Mouse (Mus musculus): ENCODE results near the gene Naa11. TPM values are rescaled to one million over a fixed set of nuclear protein-coding genes. Genes with fewer than 3 reads are reported as not detected.

Gene Naa11
- total and polyA plus RNA-seq, 2 experiments from 2014 or later = 0.04 TPM; not detected in 1

- no peak overlapping the region for H3K4me2 ChIP-seq (ENCODE audit: low read depth, low read length, poor library complexity, severe bottlenecking)
- no peak overlapping the region for H3K4me3 ChIP-seq (ENCODE audit: low read depth, low read length)
- H3K27ac ChIP-seq (ENCODE audit: low read depth, low read length) = no peak overlapping the region
- H3K27me3 ChIP-seq (ENCODE audit: insufficient read depth, low read length) = no peaks in the 10 kb centered on the region
- H3K36me3 ChIP-seq (ENCODE audit: insufficient read depth, low read length) = no peaks in the 10 kb centered on the region
- H3K4me1 ChIP-seq (ENCODE audit: insufficient read depth, low read length) = no peaks in the 10 kb centered on the region
- ATAC-seq (ENCODE audit: low FRiP score) (no peak), DNase-seq (ENCODE audit: low spot score) (peak; percentile 60)
- H3K9me3 ChIP-seq (ENCODE audit: low read length) = no peaks in the 10 kb centered on the region
- peak; percentile 65 for TF ChIP-seq CTCF (IDR thresholded peaks at IDR 0.05)
- WGBS = 67% methylated on average over 4 of the region's 4 CpGs
- H3K9ac ChIP-seq (replicated peaks; ENCODE audit: low read length, poor library complexity, severe bottlenecking) = no peak overlapping the region
Observed at GRCm38 (mm10) chr5:97359104-97359503, 33.1 kb downstream of the Naa11 start.

DNA sequence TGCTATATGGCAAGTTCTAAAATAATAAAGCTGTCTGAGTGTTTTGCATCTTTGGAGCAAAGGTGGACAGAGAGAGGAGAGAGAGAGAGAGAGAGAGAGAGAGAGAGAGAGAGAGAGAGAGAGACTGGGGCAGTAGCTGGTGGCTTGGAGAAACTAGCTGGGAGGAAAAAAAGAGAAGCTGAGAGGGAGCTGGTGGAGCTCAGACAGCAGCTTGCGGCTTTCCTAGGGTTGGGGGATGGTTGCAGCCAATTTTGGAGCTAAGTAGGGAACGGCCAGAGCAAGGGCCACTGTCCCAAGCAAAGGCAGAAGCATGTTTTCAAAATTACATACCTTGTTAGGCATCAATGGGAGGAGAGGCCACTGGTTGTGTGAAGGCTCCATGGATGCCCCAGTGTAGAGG, 36.0 kb downstream of the Naa11 start:
- TF ChIP-seq CTCF (IDR thresholded peaks at IDR 0.05) = no peak

GRCm38 (mm10) chr5:97355152-97355551, 37.0 kb downstream of the Naa11 start:
- no peak for TF ChIP-seq CTCF (IDR thresholded peaks at IDR 0.05)
- Histone ChIP-seq H3K9me3 (ENCODE audit: low read length) (no peaks in the 10 kb centered on the region), H3K36me3 (ENCODE audit: insufficient read depth, low read length) (no peaks in the 10 kb centered on the region), H3K4me1 (ENCODE audit: insufficient read depth, low read length) (no peaks in the 10 kb centered on the region), H3K27me3 (ENCODE audit: insufficient read depth, low read length) (no peaks in the 10 kb centered on the region), H3K4me2 (ENCODE audit: low read depth, low read length, poor library complexity, severe bottlenecking) (no peak overlapping the region), H3K4me3 (ENCODE audit: low read depth, low read length) (no peak overlapping the region), H3K27ac (ENCODE audit: low read depth, low read length) (no peak overlapping the region), H3K9ac (replicated peaks; ENCODE audit: low read length, poor library complexity, severe bottlenecking) (no peak overlapping the region)
- ATAC-seq (ENCODE audit: low FRiP score) = no peak
- 98% methylated on average over 2 of the region's 2 CpGs for WGBS
- DNase-seq (ENCODE audit: low spot score) = no peak

More for the DNA sequence above, 36.0 kb downstream of the Naa11 start:
- Histone ChIP-seq H3K4me3 (ENCODE audit: low read depth, low read length) (no peak overlapping the region), H3K27me3 (ENCODE audit: insufficient read depth, low read length) (no peaks in the 10 kb centered on the region), H3K4me2 (ENCODE audit: low read depth, low read length, poor library complexity, severe bottlenecking) (no peak overlapping the region), H3K9me3 (ENCODE audit: low read length) (no peaks in the 10 kb centered on the region), H3K27ac (ENCODE audit: low read depth, low read length) (no peak overlapping the region), H3K36me3 (ENCODE audit: insufficient read depth, low read length) (no peaks in the 10 kb centered on the region), H3K9ac (replicated peaks; ENCODE audit: low read length, poor library complexity, severe bottlenecking) (no peak overlapping the region), H3K4me1 (ENCODE audit: insufficient read depth, low read length) (no peaks in the 10 kb centered on the region)
- ATAC-seq (ENCODE audit: low FRiP score) (no peak), DNase-seq (ENCODE audit: low spot score) (no peak)
- 71% methylated on average over 2 of the region's 2 CpGs for WGBS

- ATAC-seq (ENCODE audit: low FRiP score) = no peak; the same call in 1 of the 2 replicates
- H3K27me3 ChIP-seq (ENCODE audit: insufficient read depth, low read length) = no peaks in the 10 kb centered on the region
- no peak overlapping the region for H3K9ac ChIP-seq (replicated peaks; ENCODE audit: low read length, poor library complexity, severe bottlenecking)
- DNase-seq (ENCODE audit: low spot score) = peak; percentile 54
- TF ChIP-seq CTCF (IDR thresholded peaks at IDR 0.05) = no peak
- 88% methylated on average over 2 of the region's 2 CpGs for WGBS
- no peak overlapping the region for H3K4me2 ChIP-seq (ENCODE audit: low read depth, low read length, poor library complexity, severe bottlenecking)
- no peaks in the 10 kb centered on the region for H3K4me1 ChIP-seq (ENCODE audit: insufficient read depth, low read length)
- H3K9me3 ChIP-seq (ENCODE audit: low read length) = no peaks in the 10 kb centered on the region
- H3K27ac ChIP-seq (ENCODE audit: low read depth, low read length) = no peak overlapping the region
- no peak overlapping the region for H3K4me3 ChIP-seq (ENCODE audit: low read depth, low read length)
- H3K36me3 ChIP-seq (ENCODE audit: insufficient read depth, low read length) = no peaks in the 10 kb centered on the region
Observed at GRCm38 (mm10) chr5:97348760-97349159, 43.4 kb downstream of the Naa11 start.

DNA sequence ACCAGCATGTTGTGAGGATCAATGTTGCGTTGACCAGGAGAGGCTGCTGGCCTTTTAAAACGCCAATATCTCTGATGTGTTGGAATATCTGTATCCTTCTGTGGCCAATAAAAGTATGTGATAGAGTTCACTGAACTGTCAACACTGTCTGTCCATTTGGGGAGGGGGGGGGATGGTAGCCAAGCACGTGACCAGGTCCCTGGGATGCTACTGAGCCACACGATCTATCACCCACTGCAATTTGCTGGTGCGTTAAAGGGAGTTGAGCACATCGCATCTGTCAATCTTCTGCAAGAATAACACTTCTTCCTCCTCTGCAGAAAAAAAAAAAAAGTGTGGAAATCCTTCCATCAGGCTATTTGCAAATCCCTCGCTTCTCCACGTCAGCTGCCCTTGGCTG, 43.9 kb downstream of the Naa11 start:
- no peaks in the 10 kb centered on the region for H3K36me3 ChIP-seq (ENCODE audit: insufficient read depth, low read length)
- 86% methylated on average over 8 of the region's 8 CpGs for WGBS
- H3K4me3 ChIP-seq (ENCODE audit: low read depth, low read length) = no peak overlapping the region
- H3K4me2 ChIP-seq (ENCODE audit: low read depth, low read length, poor library complexity, severe bottlenecking) = no peak overlapping the region
- H3K9ac ChIP-seq (replicated peaks; ENCODE audit: low read length, poor library complexity, severe bottlenecking) = no peak overlapping the region
- TF ChIP-seq CTCF (IDR thresholded peaks at IDR 0.05) = no peak
- DNase-seq (ENCODE audit: low spot score) (no peak), ATAC-seq (ENCODE audit: low FRiP score) (no peak)
- H3K27me3 ChIP-seq (ENCODE audit: insufficient read depth, low read length) = no peaks in the 10 kb centered on the region
- H3K9me3 ChIP-seq (ENCODE audit: low read length) = no peaks in the 10 kb centered on the region
- no peak overlapping the region for H3K27ac ChIP-seq (ENCODE audit: low read depth, low read length)
- no peaks in the 10 kb centered on the region for H3K4me1 ChIP-seq (ENCODE audit: insufficient read depth, low read length)

- Histone ChIP-seq H3K9ac (replicated peaks; ENCODE audit: low read length, poor library complexity, severe bottlenecking) (no peak overlapping the region), H3K4me3 (ENCODE audit: low read depth, low read length) (no peak overlapping the region), H3K4me1 (ENCODE audit: insufficient read depth, low read length) (no peaks in the 10 kb centered on the region), H3K27me3 (ENCODE audit: insufficient read depth, low read length) (no peaks in the 10 kb centered on the region), H3K27ac (ENCODE audit: low read depth, low read length) (no peak overlapping the region), H3K36me3 (ENCODE audit: insufficient read depth, low read length) (no peaks in the 10 kb centered on the region), H3K4me2 (ENCODE audit: low read depth, low read length, poor library complexity, severe bottlenecking) (no peak overlapping the region), H3K9me3 (ENCODE audit: low read length) (no peaks in the 10 kb centered on the region)
- TF ChIP-seq CTCF (IDR thresholded peaks at IDR 0.05) = no peak
- DNase-seq (ENCODE audit: low spot score) (no peak), ATAC-seq (ENCODE audit: low FRiP score) (no peak)
- WGBS = 92% methylated on average over 10 of the region's 10 CpGs
Observed at GRCm38 (mm10) chr5:97345732-97346253, 46.4 kb downstream of the Naa11 start.

Data from midbrain, postnatal 0 days (tissue).